Mouse (Mus musculus) kidney, adult 2 months (tissue): ENCODE results near the gene Ppara. TPM values are rescaled to one million over a fixed set of nuclear protein-coding genes. Genes with fewer than 3 reads are reported as not detected.

Experiments used
- DNase-seq: peaks from one replicate; pipeline ENCODE4 v3.0.0; 2021
- H3K27ac ChIP-seq: fragments of 200-500 bp; 2 replicates; pipeline ENCODE4 v1.5.1; 2012; ENCODE audit warnings: low read depth, low read length, control low read depth, inconsistent platforms; ENCODE audit not compliant: insufficient read depth
- H3K27me3 ChIP-seq: fragments of 200-500 bp; replicated peaks from 2 replicates; pipeline ENCODE4 v1.6.1; 2012; ENCODE audit warnings: mild to moderate bottlenecking, moderate library complexity, low read length, inconsistent platforms; ENCODE audit not compliant: control insufficient read depth, insufficient read depth
- H3K36me3 ChIP-seq: fragments of 200-500 bp; 2 replicates; pipeline ENCODE4 v1.6.1; 2012; ENCODE audit warnings: mild to moderate bottlenecking, moderate library complexity, low read length, inconsistent platforms; ENCODE audit not compliant: control insufficient read depth, insufficient read depth
- H3K4me1 ChIP-seq: fragments of 200-500 bp; 2 replicates; pipeline ENCODE4 v1.6.1; 2011; ENCODE audit warnings: low read length; ENCODE audit not compliant: control insufficient read depth, insufficient read depth
- H3K4me3 ChIP-seq: fragments of 200-500 bp; 2 replicates; pipeline ENCODE4 v1.5.1; 2011; ENCODE audit warnings: mild to moderate bottlenecking, low read depth, low read length, control low read depth; ENCODE audit not compliant: insufficient read depth
- CTCF ChIP-seq: fragments of 200-500 bp; conservative IDR thresholded peaks from 2 replicates; pipeline ENCODE4 v1.5.1; 2011; ENCODE audit warnings: low read depth, mild to moderate bottlenecking, control low read depth, low read length, moderate library complexity, mixed read lengths; ENCODE audit not compliant: insufficient read depth, insufficient read length
- POLR2A ChIP-seq: fragments of 200-500 bp; IDR thresholded peaks from one replicate; pipeline ENCODE4 v1.6.1; 2011; ENCODE audit warnings: low read depth, low read length, control low read depth
- WGBS: fragments of 180-500 bp; shearing (Covaris S2); methylation state at CpG from one replicate; pipeline ENCODE4 v1.1.7; 2018; 5-methylcytosine and 5-hydroxymethylcytosine counted together
- polyA plus RNA-seq: library from polyadenylated mRNA; depleted of rRNA; stranded (reverse); fragments of >200 nt; gene quantifications from 2 replicates; pipeline ENCODE4 v1.2.3, GENCODE M21; 2012

Ppara gene
- polyA plus RNA-seq, 1 experiment = 31.3 TPM

- 97% methylated on average over 8 of the region's 8 CpGs for WGBS
- Histone ChIP-seq H3K4me3 (no peak overlapping the region), H3K27me3 (no peaks in the 10 kb centered on the region), H3K4me1 (no peaks in the 10 kb centered on the region), H3K36me3 (peaks cover 1% of the 10 kb centered on the region), H3K27ac (no peak overlapping the region)
- no peak for DNase-seq
- no peak for TF ChIP-seq POLR2A
- no peak for TF ChIP-seq CTCF
Measured at GRCm38 (mm10) chr15:85798676-85799075, 63.9 kb downstream of the Ppara start.

DNA sequence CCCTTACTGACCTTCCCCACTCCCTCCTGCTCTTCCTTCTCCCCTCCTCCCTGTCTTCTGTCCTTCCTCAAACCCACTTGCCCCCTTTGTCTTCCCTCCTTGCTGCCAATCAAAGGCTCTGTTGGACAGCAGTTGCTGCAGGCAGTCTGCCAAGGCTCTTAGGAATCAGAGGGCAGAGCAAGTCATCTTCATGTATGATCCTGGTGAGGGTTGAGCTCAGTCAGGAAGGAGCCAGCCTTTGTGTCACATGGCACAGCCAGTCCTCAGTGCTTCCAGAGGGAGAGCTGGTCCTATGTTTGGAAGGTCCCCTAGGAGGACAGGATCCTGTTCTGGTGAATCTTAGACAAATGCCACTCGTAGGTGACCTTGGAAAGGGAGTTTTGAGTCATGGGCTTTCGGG, 68.1 kb downstream of the Ppara start:
- H3K4me1 ChIP-seq = no peaks in the 10 kb centered on the region; the same call in 1 of the 2 replicates

DNA sequence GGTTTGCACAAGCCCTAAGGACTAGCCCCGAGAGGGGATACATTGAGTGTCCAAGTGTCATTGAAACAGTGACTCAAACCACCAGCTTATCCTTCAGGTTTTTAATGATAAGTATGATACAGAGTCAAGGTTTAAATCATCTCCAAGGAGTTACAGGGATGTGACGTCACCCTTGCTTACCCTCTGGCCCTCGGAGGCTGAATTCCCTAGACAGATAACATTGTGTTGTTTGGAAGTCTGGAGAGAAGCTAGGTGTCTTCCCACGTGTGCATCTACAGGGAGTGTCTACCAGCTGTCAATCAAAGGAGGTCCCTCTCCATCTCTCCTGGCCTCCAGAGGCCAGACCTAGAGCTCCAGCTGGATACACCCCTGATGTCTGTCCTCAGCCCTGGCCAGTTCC, 72.1 kb downstream of the Ppara start:
- Histone ChIP-seq H3K4me3 (no peak overlapping the region), H3K27me3 (no peaks in the 10 kb centered on the region), H3K27ac (no peak overlapping the region), H3K36me3 (no peaks in the 10 kb centered on the region), H3K4me1 (peaks cover 3% of the 10 kb centered on the region; the same call in 1 of the 2 replicates)
- WGBS = 67% methylated on average over 4 of the region's 4 CpGs
- no peak for TF ChIP-seq POLR2A
- DNase-seq = no peak

More for the DNA sequence above, 68.1 kb downstream of the Ppara start:
- 83% methylated on average over 2 of the region's 2 CpGs for WGBS
- DNase-seq = peak; percentile 53
- no peak for TF ChIP-seq POLR2A
- no peak for TF ChIP-seq CTCF
- Histone ChIP-seq H3K27me3 (no peaks in the 10 kb centered on the region), H3K27ac (no peak overlapping the region), H3K4me3 (no peak overlapping the region), H3K36me3 (peaks cover 1% of the 10 kb centered on the region)

GRCm38 (mm10) chr15:85807404-85807803, 72.6 kb downstream of the Ppara start:
- H3K36me3 ChIP-seq = no peaks in the 10 kb centered on the region
- H3K27me3 ChIP-seq = no peaks in the 10 kb centered on the region
- no peak for DNase-seq
- H3K27ac ChIP-seq = no peak overlapping the region
- no peak overlapping the region for H3K4me3 ChIP-seq
- TF ChIP-seq POLR2A = no peak
- TF ChIP-seq CTCF = no peak
- peaks cover 3% of the 10 kb centered on the region; the same call in 1 of the 2 replicates for H3K4me1 ChIP-seq
- WGBS = 82% methylated on average over 4 of the region's 4 CpGs

DNA sequence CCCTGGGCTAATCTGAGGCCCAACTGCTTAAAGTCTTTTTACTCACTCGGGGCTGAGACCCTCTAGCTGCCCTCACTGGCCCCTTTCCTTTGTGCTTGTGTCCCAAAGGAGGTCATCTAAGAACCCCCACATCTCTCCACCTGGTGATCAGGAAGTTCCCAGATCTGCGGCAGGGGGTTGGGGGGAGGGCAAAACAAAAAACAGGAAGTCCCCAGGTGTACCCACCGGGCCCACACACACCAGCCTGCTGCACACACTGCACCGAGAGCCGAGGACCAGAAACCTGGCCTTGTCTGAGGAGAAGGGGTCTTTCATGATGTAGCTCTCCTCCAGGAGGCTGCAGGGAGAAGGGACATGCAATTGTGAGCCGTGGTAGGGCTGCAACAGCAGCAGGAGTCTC, 73.2 kb downstream of the Ppara start:
- Histone ChIP-seq H3K27ac (0 out of 2 replicates have a peak overlapping the region, but pooled peaks have one; percentile 7), H3K4me3 (no peak overlapping the region), H3K4me1 (peaks cover 3% of the 10 kb centered on the region; the same call in 1 of the 2 replicates), H3K36me3 (no peaks in the 10 kb centered on the region), H3K27me3 (no peaks in the 10 kb centered on the region)
- TF ChIP-seq POLR2A (no peak), CTCF (no peak)
- WGBS = 74% methylated on average over 6 of the region's 6 CpGs
- no peak for DNase-seq

DNA sequence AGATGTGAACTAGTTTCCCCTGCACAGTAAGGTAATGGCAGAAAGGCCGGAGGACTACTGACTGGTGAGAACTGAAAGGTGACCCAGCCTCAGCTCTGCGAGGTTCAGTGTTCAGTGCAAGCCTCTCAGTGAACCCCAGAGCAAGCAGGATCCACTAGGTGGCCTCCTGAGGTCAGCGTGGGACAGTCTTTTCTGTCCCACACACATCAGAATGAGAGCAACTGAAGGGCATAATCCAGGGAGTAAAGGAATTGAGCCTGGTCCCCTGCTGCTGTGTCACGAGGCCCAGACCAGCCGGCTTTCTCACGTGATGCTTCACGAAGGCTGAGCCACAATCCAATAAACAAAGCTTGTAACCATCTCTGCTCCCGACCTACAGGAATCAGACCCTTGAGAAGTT, 73.7 kb downstream of the Ppara start:
- Histone ChIP-seq H3K27me3 (no peaks in the 10 kb centered on the region), H3K36me3 (no peaks in the 10 kb centered on the region), H3K4me1 (peaks cover 3% of the 10 kb centered on the region; the same call in 1 of the 2 replicates), H3K4me3 (no peak overlapping the region), H3K27ac (0 out of 2 replicates have a peak overlapping the region, but pooled peaks have one; percentile 7)
- peak; percentile 47 for DNase-seq
- TF ChIP-seq POLR2A = no peak
- TF ChIP-seq CTCF = peak; percentile 42
- WGBS = 57% methylated on average over 8 of the region's 8 CpGs

- Histone ChIP-seq H3K27ac (no peak overlapping the region), H3K4me1 (peaks cover 3% of the 10 kb centered on the region; the same call in 1 of the 2 replicates), H3K4me3 (no peak overlapping the region), H3K36me3 (no peaks in the 10 kb centered on the region), H3K27me3 (no peaks in the 10 kb centered on the region)
- DNase-seq = no peak
- 85% methylated on average over 12 of the region's 12 CpGs for WGBS
- TF ChIP-seq CTCF = no peak
Measured at GRCm38 (mm10) chr15:85809091-85809490, 74.3 kb downstream of the Ppara start.
